Mouse (Mus musculus) liver, embryonic 14.5 days (tissue): ENCODE measurements around the gene Gpat2. TPM values are rescaled to one million over a fixed set of nuclear protein-coding genes. Genes with fewer than 3 reads are reported as not detected.

Experiments used
- ATAC-seq: fragments of 200-750 bp; cut with Nextera tagmentation; 2 replicates; pipeline ENCODE4 v1.8.0; 2017; ENCODE audit warnings: moderate number of reproducible peaks, mild to moderate bottlenecking, moderate library complexity; ENCODE audit not compliant: insufficient read depth
- DNase-seq, 3 experiments: peaks; one replicate each; pipeline ENCODE4 v3.0.0-alpha.2; 2012 to 2013; ENCODE audit warnings: low read depth in 3 of 3, low spot score in 3 of 3
- H3K27ac ChIP-seq: fragments of 300-500 bp; sonication (generic); 2 replicates; pipeline ENCODE4 v1.5.1; 2014; ENCODE audit warnings: moderate library complexity, mild to moderate bottlenecking, control low read depth, inconsistent platforms
- H3K27me3 ChIP-seq: fragments of 300-500 bp; sonication (generic); 2 replicates; pipeline ENCODE4 v1.6.1; 2014; ENCODE audit warnings: mild to moderate bottlenecking, low read length, moderate library complexity; ENCODE audit not compliant: control insufficient read depth, insufficient read depth
- H3K36me3 ChIP-seq: fragments of 300-500 bp; sonication (generic); replicated peaks from 2 replicates; pipeline ENCODE4 v1.6.1; 2014; ENCODE audit warnings: low read depth; ENCODE audit not compliant: control insufficient read depth, insufficient read depth
- H3K4me1 ChIP-seq, 2 experiments: fragments of 200-500 bp in 1 of 2; fragments of 300-500 bp in 1 of 2; sonication (generic) in 1 of 2; replicated peaks; 2 replicates each; pipeline ENCODE4 v1.6.1; 2012 to 2014; ENCODE audit warnings: antibody characterized with exemption in 1 of 2, inconsistent platforms in 1 of 2, low read length in 1 of 2; ENCODE audit not compliant: control insufficient read depth in 2 of 2, insufficient read depth in 2 of 2
- H3K4me2 ChIP-seq: fragments of 300-500 bp; sonication (generic); 2 replicates; pipeline ENCODE4 v1.6.1; 2014; ENCODE audit warnings: low read depth, mild to moderate bottlenecking, control low read depth, moderate library complexity
- H3K4me3 ChIP-seq, 2 experiments: fragments of 200-500 bp in 1 of 2; fragments of 300-500 bp in 1 of 2; sonication (generic) in 1 of 2; 2 replicates each; pipeline ENCODE4 v1.5.1; 2012 to 2014; ENCODE audit warnings: low read depth in 2 of 2, low read length in 2 of 2, mild to moderate bottlenecking in 2 of 2, control low read depth in 1 of 2, inconsistent platforms in 1 of 2, moderate library complexity in 1 of 2; ENCODE audit not compliant: insufficient read depth in 1 of 2
- H3K9ac ChIP-seq: fragments of 300-500 bp; sonication (generic); replicated peaks from 2 replicates; pipeline ENCODE4 v1.6.1; 2014; ENCODE audit warnings: mild to moderate bottlenecking, control low read depth, moderate library complexity
- H3K9me3 ChIP-seq: fragments of 300-500 bp; sonication (generic); 2 replicates; pipeline ENCODE4 v1.6.1; 2016; ENCODE audit warnings: low read length, mixed read lengths; ENCODE audit not compliant: control insufficient read depth
- CTCF ChIP-seq: IDR thresholded peaks from 2 replicates; pipeline ENCODE4 v1.5.1; 2016; ENCODE audit warnings: antibody characterized with exemption, low read depth, control low read depth
- EP300 ChIP-seq: IDR thresholded peaks from 2 replicates; pipeline ENCODE4 v1.6.1; 2016; ENCODE audit warnings: antibody characterized with exemption, low read depth
- WGBS: fragments of 180-500 bp; shearing (Covaris S2); extraction: QIAGEN DNeasy Blood & Tissue Kit; methylation state at CpG from one replicate; pipeline ENCODE4 v1.1.7; 2014; ENCODE audit not compliant: insufficient replicate concordance; 5-methylcytosine and 5-hydroxymethylcytosine counted together
- polyA plus RNA-seq, 2 experiments: library from polyadenylated mRNA; depleted of rRNA in 1 of 2; stranded (reverse) in 1 of 2; unstranded in 1 of 2; fragments of >200 nt; fragmentation: Nextera tagmentation in 1 of 2; extraction: Ambion mirVana in 1 of 2; gene quantifications; 2 replicates each; pipeline versions ENCODE4 v1.2.1 to v1.2.3; 2012 to 2014

Gpat2 gene
- polyA plus RNA-seq (2012; rRNA removed), result 0.26 and 0.45 TPM in 2 replicates
- polyA plus RNA-seq (2014; fragmentation: Nextera tagmentation; extraction: Ambion mirVana), result 0.32 and 0.33 TPM in 2 replicates

DNA sequence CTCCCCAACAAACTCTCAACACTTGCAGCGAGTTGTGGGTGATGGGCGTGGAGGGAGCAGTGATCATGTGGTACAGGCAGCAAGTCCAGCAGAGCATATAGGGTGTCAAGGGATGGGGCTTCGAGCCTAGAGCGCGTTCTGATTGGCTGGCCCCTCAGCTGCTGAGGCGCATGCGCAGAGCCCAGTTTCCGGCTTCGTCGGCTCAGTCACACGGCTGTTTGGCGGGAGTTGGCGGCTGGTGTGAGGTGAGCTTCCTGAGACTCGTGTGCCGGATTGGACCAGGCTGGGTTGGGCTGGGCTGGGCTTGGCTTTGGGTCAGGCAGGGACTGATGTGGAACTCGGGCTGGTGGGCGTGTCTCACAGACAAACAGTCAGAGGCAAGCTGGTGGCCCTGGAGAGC is at the start of gene Gpat2:
TSS of gene Gpat2 (plus strand) at position 223 of the 400 bp plus-strand sequence.
- ATAC-seq, result no peak
- WGBS, result 66% methylated on average over 17 of the region's 17 CpGs
- Histone ChIP-seq H3K4me3 (no peak within 1 kb of the TSS), H3K27me3 (no peaks in the 10 kb centered on the region), H3K9me3 (no peaks in the 10 kb centered on the region; the same call in 1 of the 2 replicates), H3K36me3 (no peaks in the 10 kb centered on the region), H3K4me2 (no peak within 1 kb of the TSS), H3K9ac (no peak within 1 kb of the TSS), H3K4me1 (no peaks in the 10 kb centered on the region), H3K27ac (no peak within 1 kb of the TSS)
- TF ChIP-seq EP300 (no peak), CTCF (no peak)
- no peak for DNase-seq

- Histone ChIP-seq H3K27ac (peak overlapping the region; percentile 30), H3K9ac (peak overlapping the region; percentile 72), H3K9me3 (no peaks in the 10 kb centered on the region), H3K4me2 (peak overlapping the region; percentile 79), H3K4me3 (peak overlapping the region; percentile 48 to 54), H3K4me1 (peaks cover 52 to 76% of the 10 kb centered on the region in 2 experiments), H3K27me3 (no peaks in the 10 kb centered on the region), H3K36me3 (no peaks in the 10 kb centered on the region)
- peak; percentile 91 for TF ChIP-seq CTCF
- no peak for TF ChIP-seq EP300
- no peak for DNase-seq
- 34% methylated on average over 7 of the region's 7 CpGs for WGBS
- no peak for ATAC-seq
These were observed 49.1 kb upstream of the Gpat2 start for GRCm38 (mm10) chr2:127375759-127376341.

- peak overlapping the region; percentile 72 for H3K9ac ChIP-seq
- H3K9me3 ChIP-seq, result no peaks in the 10 kb centered on the region
- no peaks in the 10 kb centered on the region for H3K36me3 ChIP-seq
- ATAC-seq (no peak), DNase-seq (no peak)
- peaks cover 49 to 72% of the 10 kb centered on the region in 2 experiments for H3K4me1 ChIP-seq
- H3K4me3 ChIP-seq, result peak overlapping the region in 1 of 2 experiments; percentile 48; a peak in 2 of 4 replicates
- peak overlapping the region; percentile 79 for H3K4me2 ChIP-seq
- WGBS, result 76% methylated on average over 6 of the region's 6 CpGs
- H3K27me3 ChIP-seq, result no peaks in the 10 kb centered on the region
- TF ChIP-seq EP300 (no peak), CTCF (no peak)
- peak overlapping the region; percentile 30 for H3K27ac ChIP-seq
These were observed 48.5 kb upstream of the Gpat2 start for GRCm38 (mm10) chr2:127376423-127377051.

GRCm38 (mm10) chr2:127377942-127378610 is 46.9 kb upstream of the Gpat2 start:
- DNase-seq (no peak), ATAC-seq (no peak)
- H3K4me1 ChIP-seq, result peaks cover 34 to 57% of the 10 kb centered on the region in 2 experiments
- no peaks in the 10 kb centered on the region for H3K9me3 ChIP-seq
- H3K36me3 ChIP-seq, result no peaks in the 10 kb centered on the region
- no peak overlapping the region for H3K4me2 ChIP-seq
- H3K9ac ChIP-seq, result no peak overlapping the region
- no peaks in the 10 kb centered on the region for H3K27me3 ChIP-seq
- no peak for TF ChIP-seq CTCF
- TF ChIP-seq EP300, result no peak
- no peak overlapping the region for H3K27ac ChIP-seq
- WGBS, result 60% methylated on average over 7 of the region's 7 CpGs
- no peak overlapping the region for H3K4me3 ChIP-seq

DNA sequence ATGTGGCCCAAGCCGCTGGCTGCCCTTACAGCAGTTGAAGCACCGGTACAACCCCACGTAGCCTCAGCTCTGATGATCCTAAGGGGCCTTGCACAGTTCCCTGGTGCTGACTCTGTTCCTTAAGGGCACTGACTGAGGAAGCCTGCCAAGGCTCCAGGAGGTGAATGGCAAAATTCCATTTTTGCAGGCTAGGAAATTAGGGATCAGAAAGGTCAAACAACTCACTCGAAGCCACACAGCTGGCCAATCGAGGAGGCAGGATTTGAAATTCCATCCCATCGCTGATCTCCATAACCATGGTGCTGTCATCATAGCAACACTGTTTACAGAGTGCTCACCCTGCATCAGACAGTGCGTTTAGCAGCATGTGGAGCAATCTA is 46.4 kb upstream of the Gpat2 start:
- WGBS, result 72% methylated on average over 7 of the region's 7 CpGs
- no peak overlapping the region for H3K27ac ChIP-seq
- H3K27me3 ChIP-seq, result no peaks in the 10 kb centered on the region
- H3K4me3 ChIP-seq, result no peak overlapping the region
- H3K4me2 ChIP-seq, result no peak overlapping the region
- no peak for ATAC-seq
- no peaks in the 10 kb centered on the region for H3K9me3 ChIP-seq
- H3K36me3 ChIP-seq, result no peaks in the 10 kb centered on the region
- DNase-seq, result no peak
- no peak overlapping the region for H3K9ac ChIP-seq
- H3K4me1 ChIP-seq, result peaks cover 29 to 52% of the 10 kb centered on the region in 2 experiments
- TF ChIP-seq EP300 (no peak), CTCF (no peak)
